Mouse (Mus musculus) midbrain, postnatal 0 days (tissue): ENCODE data around the gene Slc16a10. TPM values are rescaled to one million over a fixed set of nuclear protein-coding genes. Genes with fewer than 3 reads are reported as not detected.

Experiments
- ATAC-seq: fragments of 200-750 bp; cut with Nextera tagmentation; 2 replicates; pipeline ENCODE4 v1.8.0; 2017; ENCODE audit warnings: moderate number of reproducible peaks, mild to moderate bottlenecking, moderate TSS enrichment, moderate library complexity; ENCODE audit not compliant: low FRiP score
- DNase-seq: peaks from one replicate; pipeline ENCODE4 v3.0.0-alpha.2; 2015; ENCODE audit warnings: low spot score
- H3K27ac ChIP-seq: fragments of 300-500 bp; sonication (generic); 2 replicates; pipeline ENCODE4 v1.5.1; 2014; ENCODE audit warnings: low read depth, mild to moderate bottlenecking, low read length, mixed read lengths
- H3K27me3 ChIP-seq: fragments of 300-500 bp; sonication (generic); 2 replicates; pipeline ENCODE4 v1.6.1; 2014; ENCODE audit warnings: low read length, control low read depth, mixed read lengths; ENCODE audit not compliant: insufficient read depth
- H3K36me3 ChIP-seq: fragments of 300-500 bp; sonication (generic); 2 replicates; pipeline ENCODE4 v1.6.1; 2014; ENCODE audit warnings: low read length, control low read depth, mixed read lengths; ENCODE audit not compliant: insufficient read depth
- H3K4me1 ChIP-seq: fragments of 300-500 bp; sonication (generic); 2 replicates; pipeline ENCODE4 v1.6.1; 2014; ENCODE audit warnings: mild to moderate bottlenecking, control low read depth, antibody characterized with exemption, low read length, mixed read lengths; ENCODE audit not compliant: insufficient read depth
- H3K4me2 ChIP-seq: fragments of 300-500 bp; sonication (generic); 2 replicates; pipeline ENCODE4 v1.6.1; 2014; ENCODE audit warnings: low read depth, mild to moderate bottlenecking, low read length, mixed read lengths; ENCODE audit not compliant: poor library complexity, severe bottlenecking
- H3K4me3 ChIP-seq: fragments of 300-500 bp; sonication (generic); 2 replicates; pipeline ENCODE4 v1.5.1; 2014; ENCODE audit warnings: low read depth, mild to moderate bottlenecking, low read length, moderate library complexity
- H3K9ac ChIP-seq: fragments of 300-500 bp; sonication (generic); replicated peaks from 2 replicates; pipeline ENCODE4 v1.6.1; 2014; ENCODE audit warnings: mild to moderate bottlenecking, low read length, moderate library complexity, mixed read lengths; ENCODE audit not compliant: poor library complexity, severe bottlenecking
- H3K9me3 ChIP-seq: fragments of 300-500 bp; sonication (generic); 2 replicates; pipeline ENCODE4 v1.6.1; 2016; ENCODE audit warnings: low read length, control low read depth
- CTCF ChIP-seq: IDR thresholded peaks from 2 replicates; pipeline ENCODE4 v1.5.1; 2016; ENCODE audit warnings: antibody characterized with exemption, mild to moderate bottlenecking
- whole genome bisulfite sequencing: fragments of 180-500 bp; shearing (Covaris S2); extraction: QIAGEN DNeasy Blood & Tissue Kit; methylation state at CpG from one replicate; pipeline ENCODE4 v1.1.7; 2014; 5-methylcytosine and 5-hydroxymethylcytosine counted together
- polyA plus RNA-seq: library from polyadenylated mRNA; unstranded; fragments of >200 nt; fragmentation: Nextera tagmentation; extraction: Ambion mirVana; gene quantifications from 2 replicates; pipeline ENCODE4 v1.2.1, GENCODE M21; 2015
- total RNA-seq: library from RNA; depleted of rRNA; stranded (reverse); fragments of >200 nt; gene quantifications from 2 replicates; pipeline ENCODE4 v1.2.3, GENCODE M21; 2014

Slc16a10 gene
- total and polyA plus RNA-seq, 2 experiments from 2014 or later = 2.2 TPM

GRCm38 (mm10) chr10:40133636-40134035 is 8.4 kb downstream of the Slc16a10 start:
- 89% methylated on average over 1 of the region's 1 CpGs for WGBS
- Histone ChIP-seq H3K4me3 (no peak overlapping the region), H3K9ac (no peak overlapping the region), H3K9me3 (no peaks in the 10 kb centered on the region), H3K27ac (no peak overlapping the region), H3K27me3 (no peaks in the 10 kb centered on the region), H3K4me2 (no peak overlapping the region), H3K36me3 (no peaks in the 10 kb centered on the region), H3K4me1 (no peaks in the 10 kb centered on the region)
- ATAC-seq (no peak), DNase-seq (no peak)
- no peak for TF ChIP-seq CTCF

- 84% methylated on average over 9 of the region's 9 CpGs for WGBS
- H3K9me3 ChIP-seq = no peaks in the 10 kb centered on the region
- no peak overlapping the region for H3K4me2 ChIP-seq
- no peak for TF ChIP-seq CTCF
- no peak overlapping the region for H3K9ac ChIP-seq
- DNase-seq (no peak), ATAC-seq (no peak)
- no peak overlapping the region for H3K4me3 ChIP-seq
- H3K27ac ChIP-seq = no peak overlapping the region
- H3K36me3 ChIP-seq = no peaks in the 10 kb centered on the region
- no peaks in the 10 kb centered on the region for H3K27me3 ChIP-seq
- H3K4me1 ChIP-seq = no peaks in the 10 kb centered on the region
Observed at GRCm38 (mm10) chr10:40131690-40132418, 10.2 kb downstream of the Slc16a10 start.

DNA sequence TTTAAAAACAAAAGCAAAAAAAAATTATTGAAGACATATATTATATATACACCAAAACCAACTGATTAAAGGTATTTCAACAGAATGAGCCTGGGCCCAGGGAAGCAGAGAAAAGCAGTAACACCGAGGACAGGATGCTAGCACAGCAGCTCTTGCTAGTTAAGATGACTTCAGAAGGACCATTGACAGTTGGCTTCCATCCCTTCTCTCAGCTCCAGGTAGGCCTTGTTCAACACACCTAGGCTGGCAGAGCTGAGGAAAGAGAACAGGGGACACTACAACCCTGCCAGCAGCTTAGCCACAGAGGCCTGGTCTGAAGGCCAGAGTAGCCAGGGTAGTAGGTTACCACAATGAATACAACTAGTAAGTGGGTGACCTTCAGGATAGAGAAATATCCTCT is 11.9 kb downstream of the Slc16a10 start:
- Histone ChIP-seq H3K4me1 (no peaks in the 10 kb centered on the region), H3K36me3 (no peaks in the 10 kb centered on the region), H3K9ac (no peak overlapping the region), H3K9me3 (no peaks in the 10 kb centered on the region), H3K4me3 (no peak overlapping the region), H3K27me3 (no peaks in the 10 kb centered on the region), H3K27ac (no peak overlapping the region), H3K4me2 (no peak overlapping the region)
- DNase-seq (no peak), ATAC-seq (no peak)
- TF ChIP-seq CTCF = no peak
- WGBS = 85% methylated on average over 1 of the region's 1 CpGs

- no peak for ATAC-seq
- DNase-seq = no peak
- H3K9ac ChIP-seq = no peak overlapping the region
- no peak overlapping the region for H3K27ac ChIP-seq
- no peaks in the 10 kb centered on the region for H3K36me3 ChIP-seq
- no peaks in the 10 kb centered on the region for H3K9me3 ChIP-seq
- no peaks in the 10 kb centered on the region for H3K27me3 ChIP-seq
- H3K4me3 ChIP-seq = no peak overlapping the region
- no peaks in the 10 kb centered on the region for H3K4me1 ChIP-seq
- TF ChIP-seq CTCF = no peak
- no peak overlapping the region for H3K4me2 ChIP-seq
Observed at GRCm38 (mm10) chr10:40129134-40129533, 12.9 kb downstream of the Slc16a10 start.

DNA sequence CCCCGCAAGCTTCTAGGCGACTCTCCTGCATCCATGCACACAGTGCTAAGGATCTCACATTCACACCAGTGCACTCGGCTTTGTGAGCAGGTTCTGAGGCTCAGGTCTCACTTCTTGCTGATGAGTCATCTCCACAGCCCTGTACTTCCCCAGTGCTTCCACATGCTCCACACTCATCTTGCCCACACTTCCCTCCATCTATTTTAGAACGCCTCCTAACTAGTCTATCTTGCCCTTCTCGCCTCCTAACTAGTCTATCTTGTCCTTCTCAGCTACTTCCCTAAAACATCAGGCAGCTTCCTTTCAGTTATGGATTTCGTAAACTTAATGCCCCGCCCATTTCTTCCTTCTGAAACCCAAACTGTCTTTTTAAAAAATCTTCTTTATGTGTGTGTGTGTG is 13.6 kb downstream of the Slc16a10 start:
- WGBS = 96% methylated on average over 7 of the region's 7 CpGs

DNA sequence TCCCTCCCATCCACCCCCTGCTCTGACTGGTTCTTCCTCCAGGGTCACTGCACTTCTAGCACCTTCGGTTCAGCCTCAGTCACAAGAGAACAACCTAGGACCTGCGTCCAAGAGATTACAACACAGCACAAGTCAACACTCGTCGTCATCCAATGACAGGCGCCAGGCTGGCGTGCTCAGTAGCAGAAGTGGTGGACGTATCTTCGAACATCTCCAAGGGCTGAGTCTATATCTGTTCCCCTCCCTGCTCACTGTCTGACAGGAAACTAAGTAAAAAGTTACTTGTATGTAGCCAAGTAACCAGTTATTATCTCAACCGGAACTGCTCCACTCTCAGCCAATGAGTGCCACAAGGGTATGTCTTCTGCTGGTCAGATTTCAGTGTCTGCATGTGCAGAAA is 16.9 kb downstream of the Slc16a10 start:
- H3K9me3 ChIP-seq = no peaks in the 10 kb centered on the region
- no peak overlapping the region for H3K9ac ChIP-seq
- H3K36me3 ChIP-seq = no peaks in the 10 kb centered on the region
- no peak for DNase-seq
- no peaks in the 10 kb centered on the region for H3K27me3 ChIP-seq
- no peak for ATAC-seq
- no peak overlapping the region for H3K4me2 ChIP-seq
- 87% methylated on average over 9 of the region's 9 CpGs for WGBS
- no peak overlapping the region for H3K4me3 ChIP-seq
- no peak for TF ChIP-seq CTCF
- H3K27ac ChIP-seq = no peak overlapping the region
- H3K4me1 ChIP-seq = no peaks in the 10 kb centered on the region

More for the DNA sequence above, 13.6 kb downstream of the Slc16a10 start:
- Histone ChIP-seq H3K4me2 (no peak overlapping the region), H3K36me3 (no peaks in the 10 kb centered on the region), H3K4me3 (no peak overlapping the region), H3K4me1 (no peaks in the 10 kb centered on the region), H3K9ac (no peak overlapping the region), H3K27ac (no peak overlapping the region), H3K9me3 (no peaks in the 10 kb centered on the region), H3K27me3 (no peaks in the 10 kb centered on the region)
- DNase-seq (no peak), ATAC-seq (no peak)
- no peak for TF ChIP-seq CTCF
